Mouse (Mus musculus): ENCODE results near the gene 1700025B11Rik.
"Not testable (repeated sequence)": the region's sequence is repeated elsewhere in the genome, so short reads cannot be mapped to it uniquely, and the experiment has no call there.

Gene 1700025B11Rik

GRCm38 (mm10) chr15:77561792-77562191, at the start of gene 1700025B11Rik:
1700025B11Rik (minus strand) TSS chr15:77561892.
- no peak for DNase-seq (ENCODE audit: low spot score in 2 of 2)

- no peak for DNase-seq (ENCODE audit: low spot score in 2 of 2)
These were observed 44.4 kb upstream of the 1700025B11Rik start for GRCm38 (mm10) chr15:77606069-77606468.

GRCm38 (mm10) chr15:77598958-77599357, 37.3 kb upstream of the 1700025B11Rik start, which contains the start of gene Gm36245:
Gm36245 (plus strand) TSS chr15:77599258.
- DNase-seq (ENCODE audit: low spot score in 2 of 2) = no peak

GRCm38 (mm10) chr15:77598429-77598828, 36.7 kb upstream of the 1700025B11Rik start:
- no peak for DNase-seq (ENCODE audit: low spot score in 2 of 2)

GRCm38 (mm10) chr15:77595961-77596360, 34.3 kb upstream of the 1700025B11Rik start, which contains the start of gene Apol10b:
Apol10b (minus strand) TSS chr15:77596125.
- no peak for DNase-seq (ENCODE audit: low spot score in 2 of 2)

GRCm38 (mm10) chr15:77593557-77593956, 31.9 kb upstream of the 1700025B11Rik start:
- no peak for DNase-seq (ENCODE audit: low spot score in 2 of 2)

GRCm38 (mm10) chr15:77590881-77591280, 29.2 kb upstream of the 1700025B11Rik start:
- DNase-seq (ENCODE audit: low spot score in 2 of 2) = no peak

GRCm38 (mm10) chr15:77588981-77589380, 27.3 kb upstream of the 1700025B11Rik start:
- DNase-seq (ENCODE audit: low spot score in 2 of 2) = no peak

GRCm38 (mm10) chr15:77587026-77587425, 25.3 kb upstream of the 1700025B11Rik start:
- no peak for DNase-seq (ENCODE audit: low spot score in 2 of 2)

GRCm38 (mm10) chr15:77581681-77582080, 20.0 kb upstream of the 1700025B11Rik start:
- peak in 1 of 2 experiments; percentile 6 for DNase-seq (ENCODE audit: low spot score in 2 of 2)

GRCm38 (mm10) chr15:77579311-77579710, 17.6 kb upstream of the 1700025B11Rik start:
- no peak for DNase-seq (ENCODE audit: low spot score in 2 of 2)

- DNase-seq (ENCODE audit: low spot score in 2 of 2) = no peak
These were observed 17.1 kb upstream of the 1700025B11Rik start for GRCm38 (mm10) chr15:77578801-77579200.

- no peak for DNase-seq (ENCODE audit: low spot score in 2 of 2)
These were observed 1.5 kb upstream of the 1700025B11Rik start for GRCm38 (mm10) chr15:77563219-77563618.

- DNase-seq (ENCODE audit: low spot score in 2 of 2) = not testable (repeated sequence)
These were observed 22.5 kb downstream of the 1700025B11Rik start for GRCm38 (mm10) chr15:77539221-77539620.

- DNase-seq (ENCODE audit: low spot score in 2 of 2) = no peak
These were observed 28.5 kb downstream of the 1700025B11Rik start, which contains the start of gene Apol7c for GRCm38 (mm10) chr15:77533216-77533615. Apol7c (minus strand) TSS chr15:77533316.

GRCm38 (mm10) chr15:77523186-77523843, 38.4 kb downstream of the 1700025B11Rik start:
- peak in 1 of 2 experiments; percentile 29 for DNase-seq (ENCODE audit: low spot score in 2 of 2)

GRCm38 (mm10) chr15:77520596-77520995, 41.1 kb downstream of the 1700025B11Rik start:
- DNase-seq (ENCODE audit: low spot score in 2 of 2) = not testable (repeated sequence)

Measured in frontal cortex, postnatal 14 days (tissue).